Mouse (Mus musculus) cortical plate, adult 2 months (tissue): ENCODE data around the gene Wbp1.

Experiments
- CTCF ChIP-seq: fragments of 200-500 bp; IDR thresholded peaks from 2 replicates; pipeline ENCODE4 v1.5.1; 2011; ENCODE audit warnings: mild to moderate bottlenecking, control low read depth, low read length; ENCODE audit not compliant: insufficient read depth; ENCODE audit errors: extremely low read depth
- POLR2A ChIP-seq: fragments of 200-500 bp; IDR thresholded peaks from 2 replicates; pipeline ENCODE4 v1.6.1; 2011; ENCODE audit warnings: mild to moderate bottlenecking, low read length, control low read depth; ENCODE audit not compliant: insufficient read depth; ENCODE audit errors: extremely low read depth

DNA sequence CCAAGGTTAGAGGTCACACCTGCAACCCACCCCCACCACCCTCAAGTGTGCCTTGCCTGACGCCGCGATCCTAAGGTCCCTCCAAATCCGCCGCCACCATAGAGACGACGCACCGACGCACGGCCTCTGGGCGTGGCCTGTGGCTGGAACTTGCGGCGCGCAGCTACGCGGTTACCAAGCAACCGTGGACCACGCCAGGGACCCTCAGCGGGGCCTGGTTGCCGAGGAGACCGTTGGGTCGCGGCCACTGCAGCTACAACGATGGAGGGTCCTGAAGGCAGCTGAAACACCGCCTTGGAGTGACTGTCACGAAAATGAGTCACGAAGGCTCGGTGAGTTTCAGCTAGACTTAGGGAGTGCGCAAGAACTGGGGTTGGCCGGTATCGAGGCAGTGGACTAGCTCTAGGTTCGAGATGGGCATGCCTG is 34.9 kb upstream of the Wbp1 start, which contains the start of the genes Wdr54 and 1700003E16Rik:
- no peak for TF ChIP-seq CTCF
- peak; percentile 52; the same call in 1 of the 2 replicates for TF ChIP-seq POLR2A
